Mouse (Mus musculus) cerebellum, adult 9-10 months (tissue): ENCODE results near the gene Zfand2a.

Experiments
- DNase-seq: peaks from one replicate; pipeline ENCODE4 v3.0.0; 2022

Zfand2a gene

GRCm38 (mm10) chr5:139427989-139428388 lies 56.4 kb downstream of the Zfand2a start:
- no peak for DNase-seq

GRCm38 (mm10) chr5:139427001-139427400 lies 57.3 kb downstream of the Zfand2a start:
- no peak for DNase-seq

- no peak for DNase-seq
These were observed 59.2 kb downstream of the Zfand2a start for GRCm38 (mm10) chr5:139425198-139425597.

- DNase-seq: peak; percentile 63
These were observed 61.1 kb downstream of the Zfand2a start, which contains the start of gene Gper1 for GRCm38 (mm10) chr5:139423026-139423865. TSS of gene Gper1 (plus strand) at chr5:139423151.
